ENCODE assay signal across 9 mouse cellular contexts in the genomic region with DNA sequence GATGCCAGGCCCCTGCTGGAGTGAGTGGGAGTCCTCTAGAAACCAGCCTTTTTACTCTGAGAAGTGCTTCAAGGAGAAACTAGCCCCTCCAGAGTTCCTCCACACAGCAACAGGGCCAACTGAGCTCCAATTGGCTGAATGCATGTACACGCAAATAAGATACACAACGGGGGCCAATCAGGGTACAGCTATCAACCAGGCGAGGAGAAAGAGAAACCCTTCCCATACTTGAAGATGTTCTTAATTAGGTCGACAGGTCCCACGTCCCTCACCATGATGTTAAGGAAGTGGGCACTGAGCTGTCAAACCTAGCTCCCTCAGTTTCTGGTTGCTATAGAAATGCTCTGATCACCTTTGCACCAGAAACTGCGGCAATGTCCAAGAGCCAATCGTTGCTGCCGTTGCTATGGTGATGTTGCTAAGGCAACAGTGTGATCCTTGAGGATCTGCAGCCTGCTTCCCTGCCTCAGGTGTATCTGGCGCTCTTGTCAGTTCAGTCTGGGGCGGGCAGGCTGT. TPM values are rescaled to one million over a fixed set of nuclear protein-coding genes. Genes with fewer than 3 reads are reported as not detected.
DNase-seq lines count a peak whose midpoint lies in the region; ATAC-seq lines count a peak whose summit lies in the region.
"Had no signal": no experiment of that assay in that cellular context is flagged by ENCODE, and none has a peak within 500 bp of the region (broad histone marks: within the 10 kb centered on the region; RNA-seq: fewer than 3 reads in every experiment).

No protein-coding gene starts in this region.

- no peaks in the 10 kb centered on the region for H3K9me3 ChIP-seq in kidney, embryonic 15.5 days (replicated peaks)
- H3K9me3 ChIP-seq in midbrain, embryonic 10.5 days (replicated peaks): no peaks in the 10 kb centered on the region
- H3K9me3 ChIP-seq in stomach, embryonic 15.5 days: no peaks in the 10 kb centered on the region

- H3K27ac ChIP-seq in kidney, embryonic 15.5 days: peak overlapping the region; percentile 56
- H3K27ac ChIP-seq in midbrain, embryonic 10.5 days (replicated peaks): peak overlapping the region; percentile 34
- no peak overlapping the region for H3K27ac ChIP-seq in stomach, embryonic 15.5 days

- no peak for DNase-seq in kidney, postnatal 36 days
- DNase-seq in cerebellum, postnatal 10 days: peak; percentile 86
- DNase-seq in frontal cortex, postnatal 10 days (ENCODE audit: low spot score in 2 of 2): peak; percentile 74
- DNase-seq in left cerebral cortex, adult 8-10 months (ENCODE audit: low spot score in 2 of 2): peak; percentile 64 to 79
- DNase-seq in midbrain, embryonic 10.5 days (ENCODE audit: low spot score): peak; percentile 68
- DNase-seq in urinary bladder, adult 18-20 months (ENCODE audit: low spot score in 2 of 2): no peak

- H3K4me3 ChIP-seq in kidney, embryonic 15.5 days (replicated peaks): peak overlapping the region; percentile 28
- peak overlapping the region; percentile 42 for H3K4me3 ChIP-seq in midbrain, embryonic 10.5 days
- H3K4me3 ChIP-seq in stomach, embryonic 15.5 days (replicated peaks): peak overlapping the region; percentile 23; the same call in 1 of the 2 replicates
- H3K4me3 ChIP-seq: myocyte had no signal

- no peaks in the 10 kb centered on the region for H3K36me3 ChIP-seq in kidney, embryonic 15.5 days
- no peaks in the 10 kb centered on the region for H3K36me3 ChIP-seq in midbrain, embryonic 10.5 days
- H3K36me3 ChIP-seq in stomach, embryonic 15.5 days: no peaks in the 10 kb centered on the region

- ATAC-seq in kidney, embryonic 15.5 days (replicated peaks; ENCODE audit: low FRiP score): peak; percentile 37
- ATAC-seq in stomach, embryonic 15.5 days (ENCODE audit: insufficient read depth, low FRiP score, low read depth): no peak

- H3K9ac ChIP-seq in kidney, embryonic 15.5 days: no peak overlapping the region
- no peak overlapping the region for H3K9ac ChIP-seq in stomach, embryonic 15.5 days

- H3K4me1 ChIP-seq in kidney, embryonic 15.5 days: peaks cover 36% of the 10 kb centered on the region
- H3K4me1 ChIP-seq in midbrain, embryonic 10.5 days: peaks cover 61% of the 10 kb centered on the region
- peaks cover 19% of the 10 kb centered on the region for H3K4me1 ChIP-seq in stomach, embryonic 15.5 days

- WGBS in kidney, embryonic 15.5 days: 3% methylated on average over 10 of the region's 10 CpGs
- WGBS in midbrain, embryonic 10.5 days: under 1% methylated on average over 10 of the region's 10 CpGs
- 5% methylated on average over 10 of the region's 10 CpGs for WGBS in stomach, embryonic 15.5 days

- H3K4me2 ChIP-seq in kidney, embryonic 15.5 days: peak overlapping the region; percentile 48
- H3K4me2 ChIP-seq in stomach, embryonic 15.5 days: peak overlapping the region; percentile 47

- peaks cover 10% of the 10 kb centered on the region; the same call in 1 of the 2 replicates for H3K27me3 ChIP-seq in kidney, embryonic 15.5 days
- peaks cover 25% of the 10 kb centered on the region for H3K27me3 ChIP-seq in midbrain, embryonic 10.5 days (ENCODE audit: low read depth, poor library complexity, severe bottlenecking)
- H3K27me3 ChIP-seq in stomach, embryonic 15.5 days (replicated peaks): no peaks in the 10 kb centered on the region

RNA-seq across cellular contexts. Expression of a gene that starts 2.9 kb away (rescaled TPM):
- polyA plus RNA-seq in kidney, embryonic 15.5 days (2015; fragmentation: Nextera tagmentation; extraction: Ambion mirVana): 13.2 and 14.3 TPM in 2 replicates
- total RNA-seq in left cerebral cortex, adult 8-10 months (2022): 100 to 1,000 TPM; 185 to 200 (median 195) TPM
- polyA plus RNA-seq in midbrain, embryonic 10.5 days (2016; fragmentation: Nextera tagmentation; extraction: Ambion mirVana): 9.4 and 12.0 TPM in 2 replicates
- 9.9 and 12.0 TPM in 2 replicates for polyA plus RNA-seq in stomach, embryonic 15.5 days (2015; fragmentation: Nextera tagmentation; extraction: Ambion mirVana)

RNA-seq across cellular contexts. Expression of a gene that starts 37.0 kb away (rescaled TPM):
- polyA plus RNA-seq in kidney, embryonic 15.5 days (2015; fragmentation: Nextera tagmentation; extraction: Ambion mirVana): 22.8 and 24.2 TPM in 2 replicates
- 10 to 100 TPM; 24.6 to 28.2 (median 26.7) TPM for total RNA-seq in left cerebral cortex, adult 8-10 months (2022)
- polyA plus RNA-seq in midbrain, embryonic 10.5 days (2016; fragmentation: Nextera tagmentation; extraction: Ambion mirVana): 26.2 and 29.7 TPM in 2 replicates
- polyA plus RNA-seq in stomach, embryonic 15.5 days (2015; fragmentation: Nextera tagmentation; extraction: Ambion mirVana): 14.3 and 16.2 TPM in 2 replicates

RNA-seq across cellular contexts. Expression of a gene that starts 58.6 kb away (rescaled TPM):
- polyA plus RNA-seq in kidney, embryonic 15.5 days (2015; fragmentation: Nextera tagmentation; extraction: Ambion mirVana): 38.9 and 56.4 TPM in 2 replicates
- total RNA-seq in left cerebral cortex, adult 8-10 months (2022): 1 to 10 TPM; 6.8 to 8.3 (median 7.3) TPM
- 24.2 and 31.5 TPM in 2 replicates for polyA plus RNA-seq in midbrain, embryonic 10.5 days (2016; fragmentation: Nextera tagmentation; extraction: Ambion mirVana)
- polyA plus RNA-seq in stomach, embryonic 15.5 days (2015; fragmentation: Nextera tagmentation; extraction: Ambion mirVana): 51.7 and 58.1 TPM in 2 replicates

Comparison
In these comparisons a context has a peak if more than half of its experiments do, and no peak if none do; other contexts are left out.
1. DNase-seq: peak in cerebellum, postnatal 10 days (2 of 2), frontal cortex, postnatal 10 days (2 of 2), left cerebral cortex, adult 8-10 months (2 of 2) and midbrain, embryonic 10.5 days (single experiment); none in kidney, postnatal 36 days (0 of 2) and urinary bladder, adult 18-20 months (0 of 2).
2. Peak in every context shown above with its lines, with median percentiles within 50 percentile points of each other: H3K4me3 ChIP-seq.